Mouse (Mus musculus) mouse embryonic stem cell (cell line): ENCODE measurements around the gene Gnat2.

ENCODE experiments used
- in situ Hi-C, 2 experiments: fragments of 300-500 bp; cut with MboI; formaldehyde crosslinking; loops; 1 replicate in 1 of 2; 3 replicates in 1 of 2; pipeline ENCODE4 v1.14.3; 2019 to 2020; ENCODE audit warnings: low sequenced_read_pairs in 2 of 2, low pct_unique_long_range_greater_than_20kb in 1 of 2, mixed read lengths in 1 of 2; ENCODE audit not compliant: unreplicated experiment in 1 of 2

Gnat2 gene

GRCm38 (mm10) chr3:108082251-108082875 is 10.2 kb upstream of the Gnat2 start:
- in situ Hi-C loops: loop anchor here in 1 of 2 experiments (5.0 kb wide), 1 partner anchor 65 kb away; the partner anchor contains the start of gene Gnai3

DNA sequence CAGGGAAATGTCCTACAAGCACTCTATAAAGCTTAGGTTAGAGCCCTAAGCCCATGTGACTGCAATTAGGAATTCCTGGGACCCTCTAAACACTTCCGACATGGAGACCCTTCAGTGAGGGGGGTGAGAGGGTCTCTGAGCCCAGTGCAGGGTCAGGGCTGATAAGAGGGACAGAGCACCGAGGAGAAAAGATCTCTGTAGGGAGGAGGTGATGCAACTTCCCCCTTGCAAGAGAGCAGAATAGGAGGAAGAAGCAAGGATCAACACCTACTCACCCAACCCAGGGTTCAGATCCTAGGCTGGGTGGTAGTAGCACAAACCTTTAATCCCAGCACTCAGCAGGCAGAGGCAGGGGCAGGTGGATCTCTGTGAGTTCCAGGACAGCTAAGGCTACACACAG is 9.4 kb upstream of the Gnat2 start:
- in situ Hi-C loops: loop anchor here in 1 of 2 experiments (5.0 kb wide), 1 partner anchor 64 kb away; the partner anchor contains the start of gene Gnai3

GRCm38 (mm10) chr3:108083904-108084407 is 8.6 kb upstream of the Gnat2 start:
- in situ Hi-C loops: loop anchor here in 1 of 2 experiments (5.0 kb wide), 1 partner anchor 63 kb away; the partner anchor contains the start of gene Gnai3

GRCm38 (mm10) chr3:108084767-108085270 is 7.8 kb upstream of the Gnat2 start:
- in situ Hi-C loops: loop anchor here in 1 of 2 experiments (5.0 kb wide), 1 partner anchor 62 kb away; the partner anchor contains the start of gene Gnai3

DNA sequence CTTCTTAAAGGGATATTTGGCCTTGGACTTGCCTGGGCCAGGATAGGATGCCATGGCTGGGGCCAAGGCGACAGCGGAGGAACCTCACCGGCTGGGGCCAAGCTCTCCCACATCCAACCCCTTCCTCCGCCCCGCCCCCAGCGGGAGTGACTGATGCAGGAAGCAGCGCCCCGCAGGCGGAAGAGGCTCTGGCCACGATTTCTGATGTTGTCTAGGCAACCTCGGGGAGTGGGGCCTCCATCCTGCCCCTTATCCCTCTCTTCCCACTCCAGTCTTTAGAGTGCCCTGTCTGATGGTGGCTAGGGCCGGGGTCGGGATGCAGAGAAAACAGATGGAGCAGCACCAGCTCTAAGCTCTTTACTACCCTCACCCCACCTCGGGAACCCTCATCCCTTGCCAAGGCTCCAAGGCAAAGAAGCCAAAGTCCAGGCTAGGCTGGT is 7.3 kb upstream of the Gnat2 start:
- in situ Hi-C loops: no loop called here

DNA sequence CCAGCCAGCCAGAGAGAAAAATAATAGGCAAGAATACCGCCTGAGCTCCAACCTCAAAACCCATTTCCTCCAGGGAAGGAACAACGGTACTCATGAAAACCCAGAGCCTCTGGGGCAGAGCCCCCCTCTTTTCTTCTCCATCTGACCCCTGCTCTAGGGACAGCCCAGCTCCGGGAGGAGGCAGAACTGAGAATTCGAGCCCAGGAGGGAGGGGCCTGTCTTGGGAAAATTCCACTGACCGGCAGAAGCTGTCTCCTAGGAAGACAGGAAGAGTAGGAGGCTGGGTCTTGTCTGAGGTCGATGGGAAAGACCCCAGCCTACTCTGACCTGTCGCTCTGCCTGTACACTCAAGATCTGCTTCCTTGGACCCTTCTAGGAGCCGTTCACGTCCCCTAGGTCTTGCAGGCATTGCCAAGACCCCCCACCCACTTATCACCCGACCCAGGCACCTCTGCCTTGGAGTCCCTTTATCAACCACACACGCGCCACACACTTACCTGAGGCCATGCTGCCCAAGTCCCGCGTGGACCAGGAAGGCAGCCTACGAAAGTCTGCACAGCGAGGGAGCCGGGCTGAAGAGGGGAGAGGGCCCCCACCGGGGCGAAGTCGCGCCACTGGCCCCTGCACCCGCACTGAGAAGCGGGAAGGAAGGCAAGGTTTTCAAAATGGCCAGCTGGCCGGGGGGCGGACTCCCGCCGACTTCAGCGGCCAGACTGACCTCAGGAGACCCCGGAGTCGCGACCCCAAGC is 6.7 kb upstream of the Gnat2 start:
- in situ Hi-C loops: no loop called here

- in situ Hi-C loops: no loop called here
Measured at GRCm38 (mm10) chr3:108086470-108086979, 6.1 kb upstream of the Gnat2 start, which contains the start of gene Ampd2. Gene Ampd2, minus strand, starts transcription at chr3:108086651.

GRCm38 (mm10) chr3:108087329-108087728 is 5.3 kb upstream of the Gnat2 start:
- in situ Hi-C loops: no loop called here

DNA sequence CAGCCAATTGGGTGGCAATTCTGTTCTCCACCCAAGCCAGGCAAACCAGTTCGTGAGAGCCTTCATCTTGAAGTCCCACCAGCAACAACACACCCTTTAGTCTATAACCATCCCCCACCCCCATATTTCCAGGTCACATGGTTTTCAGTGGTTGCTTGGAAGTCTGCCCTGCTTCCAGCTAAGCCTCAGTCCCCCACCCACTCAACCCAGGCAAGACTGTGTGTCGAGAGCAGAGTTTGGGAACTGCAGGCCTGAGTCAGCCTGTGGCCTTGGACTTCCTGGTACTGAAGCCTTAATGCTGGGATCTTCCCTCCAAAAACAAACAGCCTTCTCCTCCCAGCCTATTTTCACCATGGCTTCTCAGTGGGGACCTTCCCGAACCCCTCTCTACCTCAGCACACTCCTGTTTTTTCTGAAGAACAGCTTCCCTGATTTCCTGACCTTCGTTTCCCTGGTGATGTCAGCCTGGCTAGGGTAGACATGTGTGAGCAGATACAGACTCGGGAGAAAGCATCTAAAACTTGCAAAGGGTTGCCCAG is 3.7 kb upstream of the Gnat2 start:
- in situ Hi-C loops: no loop called here

DNA sequence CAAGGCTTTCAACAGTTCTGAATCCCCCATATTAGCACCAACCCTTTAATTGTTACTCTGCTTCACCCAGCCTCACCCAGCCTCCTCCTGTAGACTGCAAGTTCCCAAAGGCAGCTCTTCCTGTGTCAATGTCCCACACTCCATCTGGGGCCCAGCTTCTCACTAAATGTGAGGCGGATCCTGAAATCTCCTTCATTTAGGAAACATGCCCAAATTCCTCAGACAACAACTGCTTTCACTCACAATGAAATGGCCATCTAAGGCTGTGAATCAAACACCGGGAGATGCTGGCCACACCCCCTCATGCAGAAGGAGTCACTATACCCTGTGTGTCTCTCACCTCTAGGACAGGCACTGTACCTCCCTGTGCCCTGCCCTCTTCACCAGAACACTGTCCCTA is 2.7 kb upstream of the Gnat2 start:
- in situ Hi-C loops: no loop called here

GRCm38 (mm10) chr3:108090561-108090960 is 2.0 kb upstream of the Gnat2 start:
- in situ Hi-C loops: no loop called here

- in situ Hi-C loops: no loop called here
Measured at GRCm38 (mm10) chr3:108092030-108092429, 559 bp upstream of the Gnat2 start.

DNA sequence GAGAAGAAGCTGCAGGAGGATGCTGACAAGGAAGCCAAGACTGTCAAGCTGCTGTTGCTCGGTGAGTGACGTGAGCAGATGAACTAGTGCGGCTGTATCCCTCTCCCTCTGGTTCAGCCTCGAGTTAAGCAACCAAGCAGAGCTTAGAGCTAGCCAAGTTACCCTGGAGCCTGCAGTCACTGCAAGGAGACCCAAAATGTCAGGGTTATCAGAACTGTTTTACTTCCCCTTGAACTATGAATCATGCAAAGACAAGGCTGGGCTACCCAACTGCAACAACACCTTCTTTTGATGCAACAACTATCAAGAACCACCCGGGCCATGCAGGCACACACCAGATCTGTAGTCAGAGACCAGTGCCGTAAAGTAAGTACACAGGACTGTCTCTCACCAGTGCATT is 717 bp downstream of the Gnat2 start:
- in situ Hi-C loops: no loop called here

DNA sequence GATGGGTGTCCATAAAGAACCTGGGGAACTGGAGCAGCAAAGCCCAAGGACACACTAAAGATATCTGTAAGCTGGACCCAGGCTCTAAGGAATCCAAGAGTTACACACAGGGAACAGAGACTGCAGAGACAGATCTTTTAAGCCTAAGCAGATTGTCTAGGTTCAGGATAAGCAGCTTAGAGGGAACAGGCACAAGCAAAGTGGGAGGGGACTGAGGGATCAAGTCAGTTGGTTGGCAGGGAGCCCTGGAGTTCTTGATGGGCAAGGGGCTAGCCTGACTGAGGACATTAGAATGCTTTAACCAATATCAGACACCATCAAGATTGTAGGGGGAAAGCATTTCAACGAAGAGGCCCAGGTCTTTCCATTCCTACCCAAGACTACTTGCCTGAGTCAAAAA is 1.6 kb downstream of the Gnat2 start:
- in situ Hi-C loops: no loop called here

DNA sequence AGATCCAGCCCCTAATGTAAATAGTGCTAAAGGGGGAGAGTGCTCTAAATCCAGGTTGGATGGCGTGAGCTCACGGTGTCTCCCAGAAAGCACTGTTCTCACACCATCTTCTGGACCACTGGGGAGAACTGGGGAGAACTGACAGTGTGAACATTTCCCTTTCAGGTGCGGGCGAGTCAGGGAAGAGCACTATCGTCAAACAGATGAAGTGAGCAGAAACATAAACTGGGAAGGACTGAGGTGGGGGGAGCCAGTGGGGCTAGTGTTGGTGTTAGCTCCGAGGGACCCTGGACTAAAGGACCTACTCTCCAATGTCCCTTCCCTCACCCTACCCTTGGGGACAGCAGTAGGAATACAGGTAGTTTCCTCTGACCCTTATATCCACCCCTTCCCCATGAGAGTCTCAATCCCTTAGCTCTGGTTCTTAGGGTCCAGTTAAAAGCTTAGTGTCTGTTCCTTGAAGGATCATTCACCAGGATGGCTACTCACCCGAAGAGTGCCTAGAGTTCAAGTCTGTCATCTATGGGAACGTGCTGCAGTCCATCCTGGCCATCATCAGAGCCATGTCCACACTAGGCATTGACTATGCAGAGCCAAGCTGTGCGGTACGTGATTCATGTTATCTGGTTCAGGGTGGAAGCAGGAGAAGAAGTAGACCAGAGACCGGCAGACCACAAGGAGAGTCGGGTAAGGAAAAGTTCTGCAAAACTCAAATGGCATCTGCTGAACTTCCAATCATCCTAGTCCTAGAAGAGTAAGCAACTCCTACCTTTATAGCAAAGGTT is 2.6 kb downstream of the Gnat2 start:
- in situ Hi-C loops: no loop called here

- in situ Hi-C loops: no loop called here
Measured at GRCm38 (mm10) chr3:108096226-108096625, 3.6 kb downstream of the Gnat2 start.

GRCm38 (mm10) chr3:108096726-108097125 is 4.1 kb downstream of the Gnat2 start:
- in situ Hi-C loops: no loop called here

DNA sequence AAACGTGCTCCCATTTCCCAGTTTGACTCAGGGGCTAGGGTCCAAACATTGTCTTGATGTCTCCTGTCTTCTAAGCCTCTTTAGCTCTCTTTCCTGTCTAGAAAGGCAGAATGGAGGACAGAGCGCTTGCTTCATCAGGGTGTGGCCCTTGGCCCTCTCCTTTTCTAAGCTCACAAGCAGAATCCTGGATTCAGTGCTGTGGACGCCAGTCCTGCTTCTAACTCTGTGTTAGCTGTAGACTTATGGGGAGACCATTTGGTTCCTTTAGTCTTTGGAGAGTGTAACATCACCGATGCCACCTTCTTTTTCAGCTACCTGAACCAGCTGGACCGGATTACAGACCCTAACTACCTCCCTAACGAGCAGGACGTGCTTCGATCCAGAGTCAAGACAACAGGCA is 5.1 kb downstream of the Gnat2 start:
- in situ Hi-C loops: no loop called here
